Mouse (Mus musculus) right cerebral cortex, postnatal 36 days (tissue): ENCODE measurements around the gene Kcnma1.

Source experiments
- DNase-seq, 2 experiments: peaks; one replicate each; pipeline ENCODE4 v3.0.0; 2022; ENCODE audit warnings: low spot score in 2 of 2, mixed read lengths in 1 of 2

Kcnma1 gene

GRCm38 (mm10) chr14:23602937-23603336, 411.4 kb downstream of the Kcnma1 start:
- DNase-seq = no peak

DNA sequence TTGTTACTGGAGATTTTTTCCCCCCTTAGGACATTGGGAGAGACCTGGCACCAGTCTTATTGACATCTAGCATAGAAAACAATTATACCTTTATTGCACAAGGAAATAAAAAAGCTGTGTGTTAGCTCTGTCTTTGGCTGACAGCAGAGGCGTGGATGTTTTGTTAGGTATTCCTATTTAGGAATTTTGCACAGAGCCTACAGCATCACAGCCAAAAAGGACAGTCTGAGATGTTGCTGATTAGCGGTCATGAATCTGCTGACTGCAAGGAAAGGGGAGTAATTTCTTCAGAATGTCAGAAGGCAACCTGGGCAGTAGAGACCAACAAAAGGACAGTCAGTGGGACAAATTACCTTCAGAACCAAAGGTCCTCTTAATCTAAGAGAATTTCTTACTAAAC, 412.2 kb downstream of the Kcnma1 start:
- DNase-seq = no peak

DNA sequence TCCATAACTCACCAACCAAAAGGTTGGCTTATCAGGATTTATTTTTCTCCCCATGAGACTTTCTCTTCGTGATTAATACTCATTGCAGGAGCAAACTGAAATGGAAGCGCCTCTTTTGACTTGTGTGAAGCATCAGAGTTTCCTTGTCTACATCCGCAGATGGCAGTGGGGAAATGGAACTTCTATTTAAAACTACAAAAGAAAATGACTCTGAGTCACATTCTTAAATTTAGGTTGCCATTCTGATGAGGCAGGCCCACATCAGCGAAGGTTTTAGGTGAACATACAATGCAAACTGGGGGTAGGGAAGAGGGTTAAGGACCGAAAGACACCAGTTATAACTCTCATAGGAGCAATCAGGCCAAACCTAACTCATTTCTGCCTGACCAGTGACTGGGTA, 419.7 kb downstream of the Kcnma1 start:
- DNase-seq = peak in 1 of 2 experiments; percentile 39

- no peak for DNase-seq
Observed at GRCm38 (mm10) chr14:23592826-23593447, 421.4 kb downstream of the Kcnma1 start.

GRCm38 (mm10) chr14:23589744-23590481, 424.4 kb downstream of the Kcnma1 start:
- no peak for DNase-seq

GRCm38 (mm10) chr14:23587451-23587850, 426.8 kb downstream of the Kcnma1 start:
- DNase-seq = peak; percentile 59 to 71

GRCm38 (mm10) chr14:23583235-23583634, 431.1 kb downstream of the Kcnma1 start:
- DNase-seq = peak; percentile 29 to 38

- DNase-seq = no peak
Observed at GRCm38 (mm10) chr14:23581282-23581681, 433.0 kb downstream of the Kcnma1 start.

- DNase-seq = no peak
Observed at GRCm38 (mm10) chr14:23575951-23576350, 438.3 kb downstream of the Kcnma1 start.

GRCm38 (mm10) chr14:23574136-23574535, 440.2 kb downstream of the Kcnma1 start:
- no peak for DNase-seq

- no peak for DNase-seq
Observed at GRCm38 (mm10) chr14:23573385-23573784, 440.9 kb downstream of the Kcnma1 start.

- DNase-seq = no peak
Observed at GRCm38 (mm10) chr14:23572778-23573177, 441.5 kb downstream of the Kcnma1 start.

GRCm38 (mm10) chr14:23570251-23570650, 444.0 kb downstream of the Kcnma1 start:
- DNase-seq = no peak

- DNase-seq = no peak
Observed at GRCm38 (mm10) chr14:23565931-23566330, 448.4 kb downstream of the Kcnma1 start.

GRCm38 (mm10) chr14:23564474-23564873, 449.8 kb downstream of the Kcnma1 start:
- DNase-seq = no peak

DNA sequence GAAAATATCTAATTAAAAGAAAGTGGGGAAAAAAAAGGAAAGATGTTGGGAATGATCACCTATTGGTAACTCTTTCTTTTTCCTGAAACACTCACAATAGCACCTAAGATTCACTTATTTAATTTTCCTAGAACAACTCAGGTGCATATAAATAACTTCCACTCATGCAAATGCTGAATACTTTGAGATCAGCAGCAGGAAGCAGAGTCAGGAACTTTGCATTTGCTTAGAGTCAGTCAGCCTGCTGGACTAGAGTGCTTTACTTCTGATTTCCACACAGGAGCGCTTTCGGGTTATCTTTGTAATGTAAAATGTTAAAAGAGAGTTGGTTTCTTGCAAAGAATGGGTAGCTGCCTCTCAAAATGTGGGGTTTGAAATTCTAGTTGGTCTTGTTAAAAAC, 451.1 kb downstream of the Kcnma1 start:
- no peak for DNase-seq

- no peak for DNase-seq
Observed at GRCm38 (mm10) chr14:23555647-23556046, 458.6 kb downstream of the Kcnma1 start.

DNA sequence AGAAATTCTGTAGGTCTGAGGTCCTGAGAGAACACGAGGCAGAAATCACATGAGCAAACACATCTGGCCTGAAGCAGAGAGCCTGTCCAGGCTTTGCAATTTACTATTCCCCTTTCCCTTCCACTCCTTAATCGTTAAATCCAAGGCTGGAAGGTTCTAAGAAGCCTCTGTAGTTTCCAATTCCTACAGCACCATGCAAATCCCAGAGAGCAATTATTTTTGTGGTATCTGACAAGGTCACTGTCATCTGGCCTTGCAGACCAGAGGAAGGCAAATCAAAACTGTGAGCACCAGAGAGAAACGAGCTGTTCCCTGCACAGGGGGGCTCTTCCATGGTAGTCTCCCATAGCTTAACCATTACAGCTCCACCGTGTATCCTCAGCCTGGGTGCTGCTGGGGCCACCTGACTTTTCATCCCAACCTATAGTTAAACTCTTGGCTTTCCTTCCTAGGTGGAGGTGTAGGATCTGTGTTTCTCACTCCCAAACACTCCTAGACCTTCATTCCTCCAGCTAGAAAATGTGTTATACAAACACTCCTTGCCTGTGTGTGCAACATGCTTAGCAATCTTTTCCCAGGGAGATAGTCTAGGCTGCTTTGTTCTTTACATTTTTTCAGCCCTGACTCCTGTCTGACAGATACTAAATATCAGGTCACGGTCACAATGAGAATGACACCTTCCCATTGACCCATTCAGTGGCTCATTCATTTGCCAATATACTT, 461.9 kb downstream of the Kcnma1 start:
- no peak for DNase-seq

DNA sequence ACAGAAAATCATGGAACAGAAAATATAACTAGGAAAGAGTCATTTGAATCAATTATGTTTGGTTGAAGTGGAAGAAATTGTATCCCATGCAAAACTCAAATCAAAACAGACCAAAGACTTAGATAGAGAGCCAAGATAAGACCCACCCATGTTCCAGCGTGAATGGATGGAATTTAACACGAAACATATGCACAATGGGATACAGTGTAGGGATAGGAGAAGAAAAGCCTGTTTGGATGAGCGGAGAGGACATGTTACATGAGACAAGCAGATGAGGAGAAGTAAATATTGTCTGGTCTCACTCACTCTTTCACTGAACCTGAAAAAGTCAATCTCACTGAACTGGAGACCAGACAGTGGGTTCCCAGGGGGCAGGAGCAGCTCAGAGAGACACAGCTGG, 463.8 kb downstream of the Kcnma1 start:
- no peak for DNase-seq

DNA sequence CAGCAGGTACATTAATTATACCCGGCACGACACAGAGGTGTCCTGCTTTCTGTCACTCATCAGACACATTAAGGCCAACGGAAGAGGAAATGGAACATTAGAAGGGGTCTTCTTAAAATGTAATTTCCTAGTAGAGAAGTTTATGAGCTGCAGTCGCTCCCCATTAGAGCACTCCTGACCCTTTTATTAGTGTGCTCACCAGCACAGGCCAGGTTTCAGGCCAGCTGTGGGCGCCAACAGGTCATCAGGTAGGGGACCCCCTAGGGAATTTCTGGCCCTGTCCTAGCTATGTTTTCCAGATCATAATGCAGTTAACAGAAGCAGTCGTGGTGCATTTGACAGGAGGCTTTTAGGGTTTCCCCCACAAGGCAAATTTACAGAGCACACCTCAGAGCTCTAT, 472.2 kb downstream of the Kcnma1 start:
- no peak for DNase-seq

- DNase-seq = no peak
Observed at GRCm38 (mm10) chr14:23539621-23540020, 474.7 kb downstream of the Kcnma1 start.

- no peak for DNase-seq
Observed at GRCm38 (mm10) chr14:23533346-23533745, 480.9 kb downstream of the Kcnma1 start.
